Mouse (Mus musculus): ENCODE data around the gene Timm10.

GRCm38 (mm10) chr2:84810526-84810885 lies 16.3 kb upstream of the Timm10 start:
- TF ChIP-seq CTCF (IDR thresholded peaks at IDR 0.05; ENCODE audit: borderline replicate concordance, insufficient read depth, low read length) (no peak), POLR2A (IDR thresholded peaks at IDR 0.05; ENCODE audit: low read depth, low read length) (no peak)

All from embryonic fibroblast, embryonic 13.5 days (primary cell).